Mouse (Mus musculus): ENCODE results near the gene Gpr152. TPM values are rescaled to one million over a fixed set of nuclear protein-coding genes. Genes with fewer than 3 reads are reported as not detected.

Gpr152 gene
- polyA plus RNA-seq (2017; shearing (Covaris generic)): not detected

GRCm38 (mm10) chr19:4139446-4139845 lies at the start of gene Gpr152:
Gene Gpr152, plus strand, starts transcription at chr19:4139787.

DNA sequence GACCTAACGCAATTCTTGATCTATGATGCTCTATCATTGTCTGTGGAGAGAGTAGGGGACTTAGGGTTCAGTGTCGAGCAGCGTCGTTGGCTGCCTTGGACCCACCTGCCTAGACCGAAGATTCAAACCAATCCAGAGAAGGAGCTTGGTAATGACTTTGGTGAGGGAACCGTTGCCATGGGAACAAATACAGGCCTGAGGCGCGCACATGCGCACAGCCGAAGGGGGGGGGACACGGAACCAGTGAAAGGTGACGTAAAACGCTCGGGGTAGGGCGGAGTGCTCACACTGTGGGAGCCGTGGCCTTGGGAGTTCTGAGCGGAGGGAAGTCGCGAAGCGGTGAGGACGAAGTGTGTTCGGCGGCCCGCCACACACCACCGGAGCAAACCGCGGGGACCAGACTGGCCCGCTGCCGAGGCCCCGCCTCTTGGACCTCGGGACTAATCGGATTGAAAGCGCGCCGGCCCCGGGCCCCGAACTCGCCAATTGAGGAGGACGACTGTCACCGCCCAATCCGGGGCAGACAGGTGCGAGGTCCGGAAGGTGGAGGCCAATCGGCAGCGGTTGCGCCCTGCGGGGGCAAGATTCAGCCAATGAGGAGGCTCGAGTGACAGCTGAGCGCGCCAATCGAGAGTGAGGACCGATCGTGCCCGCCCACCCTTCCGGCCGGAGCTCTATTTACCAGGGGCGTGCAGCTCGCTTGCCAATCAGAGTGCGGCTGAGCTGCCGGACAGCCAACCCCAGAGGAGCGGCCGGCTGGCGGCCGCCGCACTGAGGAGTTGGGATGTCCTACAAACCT lies 42.7 kb upstream of the Gpr152 start, which contains the start of gene Cdk2ap2:
Cdk2ap2 (plus strand) TSS at position 541 of the 799 bp plus-strand sequence.

GRCm38 (mm10) chr19:4099837-4100717 lies 39.5 kb upstream of the Gpr152 start, which contains the start of gene Pitpnm1:
Gene Pitpnm1, plus strand, starts transcription at chr19:4099998.

GRCm38 (mm10) chr19:4125741-4126696 lies 13.6 kb upstream of the Gpr152 start, which contains the start of gene Aip:
Gene Aip, minus strand, starts transcription at chr19:4125858.

GRCm38 (mm10) chr19:4143759-4144268 lies 4.2 kb downstream of the Gpr152 start, which contains the start of gene Cabp4:
Gene Cabp4, minus strand, starts transcription at chr19:4144033.

DNA sequence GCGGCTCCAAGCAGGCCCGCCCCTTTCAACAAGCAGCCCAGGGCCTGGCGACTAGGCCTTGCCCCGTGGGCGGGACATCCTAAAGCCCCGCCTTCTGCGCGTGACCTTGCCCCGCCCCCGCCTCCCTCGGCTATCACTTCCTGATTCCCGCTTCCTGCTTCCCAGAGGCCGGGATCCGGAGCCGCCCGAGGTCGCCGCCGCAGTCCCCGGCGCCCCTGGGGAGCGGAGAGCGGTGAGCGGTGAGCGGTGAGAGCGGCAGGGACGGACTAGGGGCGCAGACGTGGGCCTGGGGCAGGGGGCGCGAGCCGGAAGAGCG lies 8.9 kb downstream of the Gpr152 start, which contains the start of gene Coro1b:
Coro1b (plus strand) TSS at position 129 of the 316 bp plus-strand sequence.

DNA sequence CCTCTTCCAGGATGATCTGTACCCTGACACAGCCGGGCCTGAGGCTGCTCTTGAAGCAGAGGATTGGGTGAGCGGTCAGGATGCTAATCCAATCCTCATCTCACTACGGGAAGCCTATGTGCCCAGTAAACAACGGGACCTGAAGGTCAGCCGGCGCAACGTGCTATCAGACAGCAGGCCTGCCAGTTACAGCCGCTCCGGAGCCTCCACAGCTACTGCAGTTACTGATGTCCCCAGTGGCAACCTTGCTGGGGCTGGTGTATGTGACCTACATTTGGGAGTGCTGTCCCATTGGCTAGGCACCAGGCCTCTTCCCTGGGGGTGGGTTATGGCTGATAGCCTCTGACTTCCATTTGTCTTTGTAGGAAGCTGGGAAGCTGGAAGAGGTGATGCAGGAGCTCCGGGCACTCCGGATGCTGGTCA lies 13.7 kb downstream of the Gpr152 start, which contains the start of gene Ptprcap:
Ptprcap (plus strand) TSS at position 373 of the 423 bp plus-strand sequence.

DNA sequence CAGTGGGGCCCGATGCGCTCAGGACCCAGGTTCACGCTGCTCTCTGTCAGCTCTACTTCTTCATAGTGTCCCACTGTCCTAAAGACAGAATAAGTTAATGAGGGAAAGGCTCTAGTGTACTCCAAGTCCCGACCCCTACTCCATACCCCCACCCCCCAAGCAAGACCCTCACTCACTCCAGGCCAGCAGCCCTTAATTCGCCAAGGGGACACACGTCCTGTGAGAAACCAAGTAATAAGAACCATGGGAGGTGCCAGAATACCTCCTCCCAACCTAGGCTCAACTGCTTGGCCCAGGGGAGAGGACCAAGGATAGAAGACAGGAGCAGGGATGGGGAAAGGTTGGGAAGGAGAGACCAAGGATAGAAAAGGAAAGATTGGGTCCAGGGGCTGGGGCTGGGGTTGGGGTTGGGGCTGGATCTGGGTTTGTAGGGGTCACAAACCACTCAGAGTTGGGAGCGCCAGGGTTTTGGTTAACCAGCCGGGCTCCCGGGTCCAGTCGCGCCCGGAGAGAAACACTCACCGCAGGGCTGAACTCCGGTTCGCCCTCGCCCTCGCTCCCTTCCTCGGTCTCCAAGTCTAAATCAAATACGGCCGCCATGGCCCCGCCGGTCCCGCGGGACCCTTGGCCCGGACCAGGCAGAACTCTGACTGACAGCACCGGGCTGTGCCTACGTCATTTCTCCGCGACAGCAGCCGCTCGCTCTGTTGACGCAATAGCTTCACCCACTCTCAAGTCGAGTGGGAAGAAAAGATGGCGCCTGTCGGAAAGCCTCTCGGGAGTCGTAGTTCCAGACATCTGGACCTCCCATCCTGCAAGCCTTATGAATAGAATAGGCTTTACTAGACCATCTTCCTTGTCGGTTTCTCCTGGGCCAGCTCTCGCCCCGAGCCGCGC lies 23.3 kb downstream of the Gpr152 start, which contains the start of gene Rps6kb2:
Rps6kb2 (minus strand) TSS at position 709 of the 897 bp plus-strand sequence.

DNA sequence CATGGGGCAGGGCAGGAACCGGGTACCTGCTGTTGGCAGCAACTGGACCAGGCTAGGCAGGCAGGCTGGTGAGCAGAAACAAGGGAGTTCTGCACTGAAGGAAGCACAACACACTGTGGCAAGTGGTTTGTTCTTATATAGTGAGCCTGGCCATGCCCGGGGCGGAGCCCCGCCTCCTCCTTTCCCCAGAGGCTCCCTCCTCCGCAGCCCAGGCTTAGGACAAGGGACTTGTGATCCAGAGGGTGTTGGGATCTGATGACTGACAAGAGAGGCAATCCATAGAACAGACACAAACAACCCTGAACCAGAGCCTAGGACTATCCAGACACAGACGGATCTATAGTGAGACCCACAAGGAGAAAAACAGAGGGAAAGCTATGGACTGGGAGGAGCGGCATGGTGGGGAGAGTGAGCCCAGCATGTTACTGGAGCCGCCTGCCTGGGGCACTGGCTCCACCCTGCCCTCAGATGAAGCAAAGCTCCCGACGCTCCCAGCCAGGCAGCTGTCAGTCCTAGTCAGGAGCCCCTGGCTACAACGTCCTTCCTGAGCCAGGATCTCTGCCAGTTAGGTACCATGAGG lies 35.9 kb downstream of the Gpr152 start, which contains the start of gene Carns1:
Carns1 (minus strand) TSS at position 112 of the 580 bp plus-strand sequence.

GRCm38 (mm10) chr19:4190831-4191334 lies 51.3 kb downstream of the Gpr152 start, which contains the start of gene Tbc1d10c:
Gene Tbc1d10c, minus strand, starts transcription at chr19:4191284.

GRCm38 (mm10) chr19:4191528-4192250 lies 52.1 kb downstream of the Gpr152 start, which contains the start of gene Ppp1ca:
Gene Ppp1ca, plus strand, starts transcription at chr19:4192065.

Other genes starting within 250 kb of the Gpr152 start
- 75.6 TPM for gene Tcirg1, start 232.7 kb upstream of the Gpr152 start, polyA plus RNA-seq (2017; shearing (Covaris generic))
- gene Ndufs8, start 227.0 kb upstream of the Gpr152 start, polyA plus RNA-seq (2017; shearing (Covaris generic)): 209 TPM
- 0.95 TPM for gene Aldh3b1, start 210.0 kb upstream of the Gpr152 start, polyA plus RNA-seq (2017; shearing (Covaris generic))
- 71.9 TPM for gene Unc93b1, start 204.6 kb upstream of the Gpr152 start, polyA plus RNA-seq (2017; shearing (Covaris generic))
- gene Aldh3b3, start 181.1 kb upstream of the Gpr152 start, polyA plus RNA-seq (2017; shearing (Covaris generic)): not detected
- gene Aldh3b2, start 167.5 kb upstream of the Gpr152 start, polyA plus RNA-seq (2017; shearing (Covaris generic)): not detected
- gene Acy3, start 153.2 kb upstream of the Gpr152 start, polyA plus RNA-seq (2017; shearing (Covaris generic)): 0.88 TPM
- not detected for gene Tbx10, start 147.0 kb upstream of the Gpr152 start, polyA plus RNA-seq (2017; shearing (Covaris generic))
- gene Nudt8, start 139.2 kb upstream of the Gpr152 start, polyA plus RNA-seq (2017; shearing (Covaris generic)): 12.2 TPM
- gene Gm49405, start 139.2 kb upstream of the Gpr152 start, polyA plus RNA-seq (2017; shearing (Covaris generic)): 1.6 TPM
- 2.9 TPM for gene Doc2g, start 136.5 kb upstream of the Gpr152 start, polyA plus RNA-seq (2017; shearing (Covaris generic))
- gene Ndufv1, start 127.0 kb upstream of the Gpr152 start, polyA plus RNA-seq (2017; shearing (Covaris generic)): 167 TPM
- 661 TPM for gene Gstp1, start 101.8 kb upstream of the Gpr152 start, polyA plus RNA-seq (2017; shearing (Covaris generic))
- gene Gstp2, start 93.8 kb upstream of the Gpr152 start, polyA plus RNA-seq (2017; shearing (Covaris generic)): 1.1 TPM
- 111 TPM for gene Gstp3, start 80.2 kb upstream of the Gpr152 start, polyA plus RNA-seq (2017; shearing (Covaris generic))
- gene Cabp2, start 58.2 kb upstream of the Gpr152 start, polyA plus RNA-seq (2017; shearing (Covaris generic)): not detected
- gene Cdk2ap2, start 42.6 kb upstream of the Gpr152 start, polyA plus RNA-seq (2017; shearing (Covaris generic)): 1,056 TPM
- gene Pitpnm1, start 39.8 kb upstream of the Gpr152 start, polyA plus RNA-seq (2017; shearing (Covaris generic)): 397 TPM
- gene Aip, start 13.9 kb upstream of the Gpr152 start, polyA plus RNA-seq (2017; shearing (Covaris generic)): 213 TPM
- gene Cabp4, start 4.2 kb downstream of the Gpr152 start, polyA plus RNA-seq (2017; shearing (Covaris generic)): 0.57 TPM
- gene Coro1b, start 8.8 kb downstream of the Gpr152 start, polyA plus RNA-seq (2017; shearing (Covaris generic)): 481 TPM
- gene Ptprcap, start 13.8 kb downstream of the Gpr152 start, polyA plus RNA-seq (2017; shearing (Covaris generic)): 1,670 TPM
- 55.9 TPM for gene Rps6kb2, start 23.6 kb downstream of the Gpr152 start, polyA plus RNA-seq (2017; shearing (Covaris generic))
- 16.4 TPM for gene Carns1, start 35.7 kb downstream of the Gpr152 start, polyA plus RNA-seq (2017; shearing (Covaris generic))
- 953 TPM for gene Tbc1d10c, start 51.5 kb downstream of the Gpr152 start, polyA plus RNA-seq (2017; shearing (Covaris generic))
- gene Ppp1ca, start 52.3 kb downstream of the Gpr152 start, polyA plus RNA-seq (2017; shearing (Covaris generic)): 1,322 TPM
- 86.2 TPM for gene Rad9a, start 61.9 kb downstream of the Gpr152 start, polyA plus RNA-seq (2017; shearing (Covaris generic))
- 30.2 TPM for gene Clcf1, start 74.5 kb downstream of the Gpr152 start, polyA plus RNA-seq (2017; shearing (Covaris generic))
- not detected for gene AC109138.7, start 74.6 kb downstream of the Gpr152 start, polyA plus RNA-seq (2017; shearing (Covaris generic))
- gene Pold4, start 92.1 kb downstream of the Gpr152 start, polyA plus RNA-seq (2017; shearing (Covaris generic)): 125 TPM
- gene Ssh3, start 129.4 kb downstream of the Gpr152 start, polyA plus RNA-seq (2017; shearing (Covaris generic)): 0.82 TPM
- gene Ankrd13d, start 143.3 kb downstream of the Gpr152 start, polyA plus RNA-seq (2017; shearing (Covaris generic)): 3.1 TPM
- 64.8 TPM for gene Grk2, start 166.4 kb downstream of the Gpr152 start, polyA plus RNA-seq (2017; shearing (Covaris generic))

All from inflammation-experienced regulatory T-cells, adult 16 weeks (primary cell).